Mouse (Mus musculus): ENCODE data around the gene Alad.
A peak's percentile ranks its signal among the peaks of the same experiment; 100 is the strongest.
"Not testable (repeated sequence)": the region's sequence is repeated elsewhere in the genome, so short reads cannot be mapped to it uniquely, and the experiment has no call there.

Gene Alad

GRCm38 (mm10) chr4:62486162-62486696 lies 33.5 kb downstream of the Alad start:
- no peak for DNase-seq (ENCODE audit: low spot score)

- DNase-seq (ENCODE audit: low spot score): no peak
These were observed 34.1 kb downstream of the Alad start for GRCm38 (mm10) chr4:62485450-62486161.

- DNase-seq (ENCODE audit: low spot score): no peak
These were observed 34.8 kb downstream of the Alad start for GRCm38 (mm10) chr4:62484928-62485327.

- DNase-seq (ENCODE audit: low spot score): no peak
These were observed 38.8 kb downstream of the Alad start for GRCm38 (mm10) chr4:62480709-62481605.

GRCm38 (mm10) chr4:62479937-62480708 lies 39.6 kb downstream of the Alad start, which contains the start of gene Bspry:
TSS of gene Bspry (plus strand) at chr4:62480053.
- peak; percentile 28 for DNase-seq (ENCODE audit: low spot score)

GRCm38 (mm10) chr4:62479593-62479936 lies 40.2 kb downstream of the Alad start:
- not testable (repeated sequence) for DNase-seq (ENCODE audit: low spot score)

- DNase-seq (ENCODE audit: low spot score): no peak
These were observed 42.0 kb downstream of the Alad start for GRCm38 (mm10) chr4:62477542-62478244.

GRCm38 (mm10) chr4:62475793-62476192 lies 43.9 kb downstream of the Alad start:
- DNase-seq (ENCODE audit: low spot score): no peak

GRCm38 (mm10) chr4:62475131-62475530 lies 44.6 kb downstream of the Alad start:
- DNase-seq (ENCODE audit: low spot score): no peak

GRCm38 (mm10) chr4:62472071-62472470 lies 47.6 kb downstream of the Alad start:
- no peak for DNase-seq (ENCODE audit: low spot score)

- DNase-seq (ENCODE audit: low spot score): peak; percentile 77
These were observed 49.1 kb downstream of the Alad start, which contains the start of gene Wdr31 for GRCm38 (mm10) chr4:62470598-62471051. TSS of gene Wdr31 (minus strand) at chr4:62470896.

- no peak for DNase-seq (ENCODE audit: low spot score)
These were observed 51.6 kb downstream of the Alad start for GRCm38 (mm10) chr4:62468158-62468557.

- DNase-seq (ENCODE audit: low spot score): no peak
These were observed 56.6 kb downstream of the Alad start for GRCm38 (mm10) chr4:62463124-62463523.

GRCm38 (mm10) chr4:62460348-62460747 lies 59.4 kb downstream of the Alad start:
- no peak for DNase-seq (ENCODE audit: low spot score)
